Mouse (Mus musculus): ENCODE results near the gene Tbc1d5.

GRCm38 (mm10) chr17:51226056-51226455 is 46.9 kb upstream of the Tbc1d5 start:
- TF ChIP-seq CTCF (conservative IDR thresholded peaks at IDR 0.05; ENCODE audit: insufficient read depth, insufficient read length, low read depth, low read length) (no peak), POLR2A (IDR thresholded peaks at IDR 0.05; ENCODE audit: low read depth, low read length) (no peak)

All from kidney, adult 2 months (tissue).